Mouse (Mus musculus): ENCODE measurements around the gene Atp5g1.
"Not testable (repeated sequence)": the region's sequence is repeated elsewhere in the genome, so short reads cannot be mapped to it uniquely, and the experiment has no call there.

Atp5g1 gene

DNA sequence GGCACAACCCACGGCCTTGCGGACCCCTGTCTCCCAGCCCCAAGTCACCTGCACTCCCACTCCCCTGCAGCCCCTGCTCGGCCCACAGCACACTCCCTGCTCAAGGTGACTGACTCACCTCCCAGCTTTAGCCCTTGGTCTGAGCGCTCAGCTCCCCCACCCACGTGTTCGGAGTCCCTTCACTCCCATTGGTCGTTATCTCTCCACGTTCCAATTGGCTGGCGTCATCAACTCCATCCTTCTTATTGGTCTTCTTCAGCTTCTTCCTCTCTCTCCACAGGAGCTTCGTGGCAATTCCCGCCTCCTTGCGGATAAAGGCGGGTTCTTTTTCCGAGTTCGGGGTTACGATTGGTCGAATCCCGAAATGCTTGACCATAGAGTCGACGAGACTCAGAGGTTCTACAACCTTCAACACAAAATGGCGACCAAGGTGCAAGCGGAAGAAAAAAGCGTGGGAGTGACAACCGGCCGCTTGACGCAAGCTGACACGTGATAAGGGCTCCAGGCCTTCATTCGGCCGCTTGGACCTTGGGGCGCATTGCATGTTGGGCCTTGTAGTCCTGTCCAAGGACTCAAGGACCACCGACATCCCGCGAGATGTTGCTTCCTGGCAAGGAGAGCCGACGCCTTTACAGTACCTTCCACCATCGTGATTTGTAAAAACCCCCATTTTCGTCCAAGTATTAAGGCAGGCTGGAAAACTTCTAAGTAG, at the start of gene Atp5g1:
TSS of gene Atp5g1 (minus strand) at position 162 of the 712 bp plus-strand sequence.
- DNase-seq (ENCODE audit: low spot score) = peak; percentile 100

DNA sequence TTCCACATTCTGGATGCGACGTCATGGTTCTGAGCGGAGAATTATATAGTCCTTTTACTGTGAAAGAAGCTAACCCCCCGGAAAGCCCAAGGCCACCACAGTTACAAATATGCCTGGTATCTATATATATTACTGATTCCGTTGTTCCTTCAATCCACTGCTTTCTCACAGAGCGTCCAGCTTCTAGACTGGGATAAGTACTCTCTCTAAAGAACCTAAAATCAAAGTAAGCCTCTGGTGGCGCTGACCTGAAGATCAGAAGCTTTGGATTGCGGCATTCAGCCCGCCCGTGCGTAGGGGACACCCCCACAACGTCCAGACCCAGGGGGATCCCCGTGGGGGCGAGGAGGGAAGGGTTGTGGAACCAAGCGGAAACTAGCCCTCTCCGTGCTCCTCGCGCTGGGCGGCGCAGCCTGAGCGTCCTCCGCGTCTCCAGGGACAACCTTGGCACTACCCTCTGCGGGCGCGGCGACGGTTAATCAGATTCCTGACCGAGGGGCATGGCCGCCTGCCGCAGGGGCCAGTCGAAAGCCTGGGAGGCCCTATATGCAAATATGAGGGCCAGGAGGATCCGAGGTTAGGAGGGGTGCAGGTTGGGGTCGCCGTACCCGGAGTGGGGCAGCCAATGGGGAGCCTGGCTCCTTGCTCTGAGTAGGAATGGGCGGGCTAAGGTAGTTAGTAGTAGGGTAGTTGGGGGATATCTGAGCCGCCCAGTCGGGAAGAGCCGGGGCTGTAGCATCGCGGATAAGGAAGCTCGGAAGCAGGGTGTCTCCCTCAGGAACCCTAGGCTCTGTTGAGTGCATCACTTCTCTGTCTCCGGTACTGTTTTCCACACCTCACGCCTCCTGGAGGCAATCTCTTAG, 48.8 kb upstream of the Atp5g1 start:
- DNase-seq (ENCODE audit: low spot score) = no peak

DNA sequence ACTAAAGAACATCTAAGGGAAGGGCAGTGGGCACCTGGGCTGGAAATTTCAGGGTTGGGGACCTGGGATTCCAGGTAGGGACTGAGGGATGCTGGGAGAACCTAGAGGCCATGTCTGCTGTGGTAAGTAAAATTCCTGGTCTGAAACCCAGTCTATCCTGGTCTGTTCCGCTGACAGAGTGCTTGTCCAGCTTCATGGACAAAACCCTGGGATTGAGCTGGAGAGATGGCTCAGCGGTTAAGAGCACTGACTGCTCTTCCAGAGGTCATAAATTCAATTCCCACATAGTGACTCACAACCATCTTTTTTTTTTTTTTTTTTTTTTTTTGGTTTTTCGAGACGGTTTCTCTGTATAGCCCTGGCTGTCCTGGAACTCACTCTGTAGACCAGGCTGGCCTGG, 47.3 kb upstream of the Atp5g1 start:
- not testable (repeated sequence) for DNase-seq (ENCODE audit: low spot score)

DNA sequence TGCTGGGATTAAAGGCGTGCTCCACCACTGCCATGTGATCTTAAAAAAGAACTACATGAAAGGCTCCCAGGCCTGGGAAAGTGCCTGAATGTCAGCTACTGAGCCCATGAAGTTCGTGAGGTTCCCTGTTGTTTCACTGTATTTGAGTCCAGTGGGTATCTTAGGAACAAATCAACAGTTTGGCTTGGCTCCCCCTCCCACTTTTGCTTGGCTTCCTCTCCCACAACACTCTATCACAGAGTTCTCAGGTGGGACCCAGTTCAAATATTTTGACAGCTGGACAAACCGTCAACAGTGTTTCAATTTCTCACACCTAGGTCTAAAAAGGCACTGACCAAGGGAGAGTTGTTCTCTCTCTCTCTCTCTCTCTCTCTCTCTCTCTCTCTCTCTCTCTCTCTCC, 43.9 kb upstream of the Atp5g1 start:
- DNase-seq (ENCODE audit: low spot score) = no peak

DNA sequence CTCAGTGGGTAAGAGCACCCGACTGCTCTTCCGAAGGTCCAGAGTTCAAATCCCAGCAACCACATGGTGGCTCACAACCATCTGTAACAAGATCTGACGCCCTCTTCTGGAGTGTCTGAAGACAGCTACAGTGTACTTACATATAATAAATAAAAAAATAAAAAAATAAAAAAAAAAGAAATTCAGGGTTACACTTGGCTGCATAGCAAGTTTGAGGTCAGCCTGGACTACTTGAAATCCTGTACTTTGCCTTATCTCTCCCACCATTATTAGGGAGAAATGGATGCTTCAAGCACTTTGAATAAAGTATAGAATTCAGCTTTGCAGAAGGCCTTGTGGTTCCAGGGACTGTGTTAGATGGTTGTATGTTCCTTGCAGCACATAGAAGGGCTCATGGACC, 41.5 kb upstream of the Atp5g1 start:
- DNase-seq (ENCODE audit: low spot score) = not testable (repeated sequence)

DNA sequence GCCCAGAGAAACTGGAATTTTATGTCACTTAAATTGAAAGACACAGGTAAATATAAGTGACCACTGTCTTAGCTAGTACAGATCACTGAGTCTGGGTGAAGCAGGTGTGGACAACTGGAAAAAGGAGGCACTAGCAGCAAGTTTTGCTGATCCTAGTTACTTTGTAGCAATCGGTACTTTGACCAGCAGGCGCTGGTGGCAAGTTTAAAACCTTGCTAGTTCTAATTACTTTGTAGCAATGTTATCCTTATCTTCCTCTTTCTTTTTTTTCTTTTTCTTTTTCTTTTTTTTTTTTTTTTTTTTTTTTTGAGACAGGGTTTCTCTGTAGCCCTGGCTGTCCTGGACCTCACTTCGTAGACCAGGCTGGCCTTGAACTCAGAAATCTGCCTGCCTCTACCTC, 40.6 kb upstream of the Atp5g1 start:
- no peak for DNase-seq (ENCODE audit: low spot score)

DNA sequence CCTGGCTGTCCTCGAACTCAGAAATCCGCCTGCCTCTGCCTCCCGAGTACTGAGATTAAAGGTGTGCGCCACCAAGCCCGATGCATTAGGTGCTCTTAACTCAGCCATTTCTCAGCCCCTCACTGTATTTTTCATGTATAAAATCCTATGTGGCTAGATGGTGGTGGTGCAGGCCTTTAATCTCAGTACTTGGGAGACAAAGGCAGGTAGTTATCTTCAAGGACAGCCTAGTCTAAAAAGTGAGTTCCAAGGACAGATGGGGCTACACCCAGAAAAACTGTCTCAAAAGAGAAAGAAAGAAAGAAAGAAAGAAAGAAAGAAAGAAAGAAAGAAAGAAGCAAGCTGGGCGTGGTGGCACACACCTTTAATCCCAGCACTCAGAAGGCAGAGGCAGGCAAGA, 39.9 kb upstream of the Atp5g1 start:
- no peak for DNase-seq (ENCODE audit: low spot score)

DNA sequence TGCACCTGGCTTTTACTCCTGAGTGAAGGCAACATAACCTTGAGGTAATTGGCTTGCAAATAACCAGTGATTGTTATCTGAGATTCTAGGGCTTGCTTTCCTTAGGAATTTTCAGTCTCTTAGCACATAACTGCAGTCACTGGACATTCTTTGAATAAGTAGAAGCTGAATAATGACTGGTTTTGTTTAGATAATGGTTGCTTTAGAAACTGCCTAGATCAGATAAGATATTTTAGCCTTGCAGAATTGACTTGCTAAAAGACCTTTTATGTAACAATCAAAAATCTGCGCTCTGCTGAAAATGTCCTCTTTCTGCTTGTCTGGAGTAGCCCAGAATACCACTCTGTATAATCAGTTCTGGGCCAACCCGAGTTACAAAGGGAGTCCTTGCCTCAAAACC, 38.6 kb upstream of the Atp5g1 start:
- DNase-seq (ENCODE audit: low spot score) = no peak

DNA sequence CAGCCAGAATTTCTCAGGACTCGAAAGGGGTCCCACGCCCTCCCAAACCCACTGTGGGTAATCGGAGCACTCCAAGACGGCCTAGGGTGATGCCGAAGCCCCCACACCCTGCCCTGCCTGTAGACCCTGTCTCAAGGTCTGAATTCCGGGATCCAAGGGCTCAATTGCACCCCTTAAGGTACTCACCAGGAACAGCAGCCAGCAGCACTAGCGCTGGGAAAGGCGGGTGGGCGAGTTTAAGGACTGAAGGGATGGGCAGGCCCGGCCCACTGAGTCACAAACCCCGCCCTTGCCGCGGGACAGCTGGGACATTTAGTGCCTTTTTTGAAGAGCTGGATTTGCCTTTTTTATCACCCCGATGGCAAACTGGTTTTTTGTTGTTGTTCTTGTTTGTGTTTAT, 36.3 kb upstream of the Atp5g1 start, which contains the start of gene Calcoco2:
TSS of gene Calcoco2 (minus strand) at position 214 of the 400 bp plus-strand sequence.
- no peak for DNase-seq (ENCODE audit: low spot score)

DNA sequence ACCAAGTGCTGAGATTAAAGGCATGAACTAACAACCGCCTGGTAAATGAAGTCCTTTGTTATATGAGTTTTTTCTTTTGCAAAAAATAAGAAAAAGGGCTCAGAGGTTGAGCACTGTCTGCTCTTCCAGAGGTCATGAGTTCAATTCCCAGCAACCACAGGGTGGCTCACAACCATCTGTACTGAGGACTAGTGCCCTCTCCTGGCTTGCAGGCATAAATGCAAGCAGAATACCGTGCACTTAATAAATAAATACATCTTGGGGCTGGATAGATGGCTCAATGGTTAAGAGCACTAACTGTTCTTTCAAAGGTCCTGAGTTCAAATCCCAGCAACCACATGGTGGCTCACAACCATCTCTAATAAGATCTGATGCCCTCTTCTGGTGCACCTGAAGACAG, 35.5 kb upstream of the Atp5g1 start:
- not testable (repeated sequence) for DNase-seq (ENCODE audit: low spot score)

DNA sequence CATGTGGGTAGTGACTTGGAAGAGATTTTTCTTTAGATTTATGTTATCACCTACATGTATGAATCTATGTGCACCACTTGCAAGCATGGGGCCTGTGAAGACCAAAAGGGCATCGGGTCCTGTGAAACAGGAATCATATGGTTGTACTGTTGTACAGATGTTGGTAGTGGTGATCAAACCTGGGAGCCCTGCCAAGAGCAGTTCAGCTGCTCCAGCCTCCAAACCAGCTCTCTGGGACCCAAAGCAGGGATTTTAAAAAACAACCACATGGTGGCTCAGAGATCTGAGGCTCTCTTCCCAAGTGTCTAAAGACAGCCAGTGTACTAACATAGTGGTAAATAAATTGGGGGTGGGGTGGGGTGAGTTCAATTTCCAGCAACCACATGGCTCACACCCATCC, 32.9 kb upstream of the Atp5g1 start:
- peak; percentile 29 for DNase-seq (ENCODE audit: low spot score)

DNA sequence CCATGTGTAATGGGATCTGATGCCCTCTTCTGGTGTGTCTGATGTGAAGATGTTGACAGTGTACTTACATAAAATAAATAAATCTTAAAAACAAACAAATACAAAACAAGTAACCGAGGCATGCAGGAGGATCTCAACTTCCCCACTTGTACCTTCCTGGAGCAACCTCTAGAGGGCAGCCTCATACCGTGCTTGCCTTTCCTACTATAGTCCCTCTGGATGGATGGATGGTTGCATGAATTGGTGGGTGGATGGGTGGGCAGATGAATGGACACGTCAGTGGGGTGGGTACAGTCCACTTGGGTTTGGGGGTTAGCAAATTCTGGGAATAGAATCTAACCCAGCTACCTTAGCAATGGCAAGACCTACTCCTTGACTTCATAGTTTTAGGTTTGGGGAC, 17.9 kb upstream of the Atp5g1 start:
- peak; percentile 67 for DNase-seq (ENCODE audit: low spot score)

DNA sequence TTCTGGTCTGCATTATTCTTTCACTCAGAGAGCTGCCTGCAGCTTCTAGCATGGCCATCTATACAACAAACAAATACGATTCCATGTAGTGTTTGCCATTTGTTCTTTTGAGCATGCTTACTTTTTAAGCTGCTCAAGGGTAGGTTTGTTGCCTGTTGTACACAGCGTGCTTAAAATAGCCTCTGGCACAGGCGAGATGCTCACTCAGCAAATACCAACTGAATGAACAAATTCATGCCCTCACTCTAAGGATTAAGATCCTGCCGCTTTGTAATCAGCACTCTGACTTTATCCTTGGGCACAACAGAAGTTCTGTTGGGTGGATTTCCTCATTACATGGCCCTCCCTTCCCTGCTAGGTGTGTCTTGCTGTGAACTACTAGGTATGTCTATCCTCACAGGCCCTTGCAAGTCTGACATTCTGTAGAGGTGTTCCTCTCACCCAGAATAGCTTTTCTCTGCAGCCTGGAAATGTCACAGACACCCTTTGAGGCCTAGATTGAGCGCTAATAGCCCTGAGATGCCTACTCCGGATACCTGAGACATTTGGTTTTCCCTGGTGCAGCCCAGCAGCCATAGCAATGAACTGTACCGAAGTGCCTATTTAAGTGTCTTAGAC, 17.3 kb upstream of the Atp5g1 start:
- no peak for DNase-seq (ENCODE audit: low spot score)

DNA sequence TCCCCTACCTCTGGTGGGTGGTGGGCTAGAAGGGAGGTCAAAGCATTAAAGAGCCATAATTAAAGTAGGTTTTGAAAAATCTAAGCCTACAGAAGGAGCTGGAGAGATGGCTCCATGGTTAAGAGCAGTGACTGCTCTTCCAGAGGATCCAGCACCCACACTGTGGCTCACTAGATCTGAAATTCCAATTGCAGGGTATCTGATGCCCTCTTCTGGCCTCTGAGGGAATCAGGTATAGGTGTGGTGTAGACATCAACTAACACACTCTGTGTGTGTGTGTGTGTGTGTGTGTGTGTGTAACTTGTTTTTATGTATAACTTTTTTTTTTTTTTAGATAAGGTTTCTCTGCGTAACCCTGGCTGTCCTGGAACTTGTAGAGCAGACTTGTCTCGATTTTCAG, 15.6 kb upstream of the Atp5g1 start:
- DNase-seq (ENCODE audit: low spot score) = peak; percentile 45

DNA sequence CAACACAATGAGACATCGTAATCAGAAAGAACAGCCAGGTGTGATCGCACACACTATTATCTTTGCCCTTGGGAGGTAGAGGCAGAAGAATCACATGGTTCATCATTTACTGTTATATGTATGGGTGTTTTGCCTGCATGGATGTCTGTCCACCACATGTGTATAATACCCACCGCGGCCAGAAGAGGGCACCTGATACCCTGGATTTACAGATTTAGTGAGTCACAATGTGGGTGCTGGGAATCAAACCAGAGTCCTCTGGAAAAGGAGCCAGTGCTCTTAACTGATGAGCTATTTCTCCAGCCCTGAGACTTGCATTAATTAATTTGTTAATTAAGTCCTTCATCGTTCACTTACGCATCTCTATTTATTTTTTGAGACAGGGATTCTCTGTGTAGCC, 12.5 kb upstream of the Atp5g1 start:
- DNase-seq (ENCODE audit: low spot score) = no peak

DNA sequence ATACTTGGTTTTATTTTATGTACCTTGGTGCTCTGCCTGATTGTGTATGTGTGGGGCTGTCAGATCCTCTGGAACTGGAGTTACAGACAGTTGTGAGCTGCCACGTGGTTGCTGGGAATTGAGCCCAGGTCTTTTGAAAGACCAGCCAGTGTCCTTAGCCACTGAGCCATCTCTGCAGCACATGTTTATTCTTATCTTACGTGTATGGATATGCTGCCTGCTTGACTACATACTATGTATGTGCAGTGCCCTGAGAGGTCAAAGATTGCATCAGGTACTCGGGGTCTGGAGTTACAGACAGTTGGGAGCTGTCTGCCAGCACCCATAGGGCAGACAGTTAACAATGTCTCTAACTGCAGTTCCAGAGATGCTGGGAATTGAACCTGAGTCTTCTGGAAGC, 7.2 kb upstream of the Atp5g1 start:
- peak; percentile 62 for DNase-seq (ENCODE audit: low spot score)

DNA sequence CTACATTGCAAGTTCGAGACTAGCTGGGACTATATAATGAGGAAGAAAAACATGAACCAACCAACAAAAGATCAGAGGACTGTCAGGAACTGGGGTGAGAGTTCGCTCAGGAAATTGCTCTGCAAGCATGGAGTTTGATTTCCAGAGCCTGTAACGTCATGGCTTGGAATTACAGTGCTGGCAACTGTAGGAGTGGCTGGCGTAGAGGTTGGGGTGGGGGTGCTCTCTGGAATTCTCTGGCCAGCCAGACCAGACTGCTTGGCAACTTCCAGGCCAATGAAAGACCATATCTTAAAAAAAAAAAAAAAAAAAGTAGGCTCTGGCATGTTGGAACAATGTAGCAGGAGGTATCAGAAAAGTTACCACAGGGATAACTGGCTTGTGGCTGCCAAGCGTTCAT, 5.3 kb upstream of the Atp5g1 start:
- DNase-seq (ENCODE audit: low spot score) = no peak

DNA sequence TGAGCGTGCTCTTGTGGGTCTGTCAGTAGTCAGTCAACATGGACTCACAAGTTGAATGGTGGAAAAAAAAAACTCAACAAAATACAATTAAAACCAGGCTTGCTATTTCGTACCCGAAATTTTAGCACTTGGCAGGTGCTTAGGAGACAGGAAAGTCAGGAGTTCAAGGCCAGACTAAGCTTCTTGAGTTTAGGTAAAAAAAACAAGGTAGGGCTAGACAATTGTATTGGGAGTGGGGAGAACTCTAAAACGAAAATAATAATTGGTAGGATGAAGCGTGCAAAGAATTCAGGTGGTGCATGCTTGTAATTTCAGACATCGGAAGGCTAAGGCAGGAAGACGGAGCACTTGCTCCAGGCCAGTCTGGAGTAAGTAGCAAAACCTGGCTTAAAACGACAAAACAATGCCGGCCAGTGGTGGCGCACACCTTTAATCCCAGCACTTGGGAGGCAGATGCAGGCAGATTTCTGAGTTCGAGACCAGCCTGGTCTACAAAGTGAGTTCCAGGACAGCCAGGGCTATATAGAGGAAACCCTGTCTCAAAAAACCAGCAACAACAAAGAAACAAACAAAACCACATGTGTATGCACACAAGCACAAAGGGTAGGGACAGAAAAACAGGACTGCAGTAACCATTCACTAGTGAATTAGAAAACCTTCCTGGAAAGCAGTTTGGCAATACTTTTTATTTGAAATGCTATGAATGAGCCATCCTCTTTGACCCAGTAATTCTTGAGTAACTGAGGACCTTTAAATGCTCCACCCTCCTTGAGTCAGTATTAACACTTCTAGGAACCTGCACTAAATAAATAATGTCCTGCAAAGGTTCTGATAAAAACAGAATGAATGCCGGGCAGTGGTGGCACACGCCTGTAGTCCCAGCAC, 993 bp upstream of the Atp5g1 start:
- DNase-seq (ENCODE audit: low spot score) = peak; percentile 74

DNA sequence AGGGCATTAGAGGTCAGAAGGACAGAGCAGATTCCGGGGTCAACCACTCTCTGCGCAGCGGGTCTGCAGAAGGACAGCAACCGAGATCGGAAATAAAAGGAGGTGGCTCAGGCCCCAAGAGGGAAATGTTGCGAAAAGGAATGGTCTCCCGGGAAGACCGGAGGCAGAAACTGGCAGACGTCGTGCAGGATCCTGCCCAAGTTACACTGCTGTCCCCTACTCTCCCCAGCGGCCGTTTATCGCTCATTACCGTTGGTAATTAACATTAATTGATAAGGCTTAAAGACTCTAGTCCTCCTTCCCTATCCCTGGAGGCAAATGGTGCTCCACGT, 327 bp downstream of the Atp5g1 start:
- no peak for DNase-seq (ENCODE audit: low spot score)

DNA sequence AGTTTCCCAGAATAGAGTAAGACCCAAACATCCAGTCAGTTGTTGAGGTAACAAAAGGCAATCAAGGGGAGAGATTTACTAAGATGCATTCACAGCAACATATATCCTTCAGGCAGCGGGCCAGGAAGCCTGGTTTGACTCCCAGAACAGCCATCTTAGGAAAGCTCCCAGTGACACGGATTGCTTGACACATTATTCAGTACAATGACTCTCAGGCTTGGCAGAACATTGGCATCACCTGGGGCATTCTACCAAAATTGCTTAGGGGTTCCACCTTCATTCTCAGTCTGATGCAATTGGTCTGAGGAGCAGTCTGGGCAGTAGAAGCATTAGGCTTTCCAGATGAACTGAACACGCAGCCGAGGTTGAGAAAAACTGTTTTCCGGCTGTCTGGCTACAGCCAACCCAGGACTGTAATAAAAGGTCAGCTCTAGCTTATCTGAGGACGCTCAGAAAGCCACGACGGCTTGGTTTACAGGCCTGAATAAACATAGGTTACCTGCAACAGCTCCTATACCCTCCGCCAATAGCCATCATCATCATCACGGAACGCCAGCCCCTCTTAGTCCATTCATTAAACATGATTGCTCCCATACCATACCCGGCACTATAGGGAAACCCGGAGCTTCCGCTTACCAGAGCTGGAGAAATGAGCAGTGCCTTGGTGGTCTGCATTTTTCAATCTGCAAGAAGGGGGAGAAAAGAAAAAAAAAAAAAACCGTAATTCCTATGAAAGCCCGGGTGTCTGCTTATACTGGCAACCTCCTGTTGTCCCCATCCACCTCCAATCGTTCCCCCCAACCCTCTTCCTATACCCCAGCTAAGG, 906 bp downstream of the Atp5g1 start:
- DNase-seq (ENCODE audit: low spot score) = peak; percentile 38
